Mouse (Mus musculus) G1E (cell line): ENCODE measurements around the gene Odr4. TPM values are rescaled to one million over a fixed set of nuclear protein-coding genes. Genes with fewer than 3 reads are reported as not detected.

ENCODE experiments used
- ATAC-seq: 2 replicates; pipeline ENCODE4 v1.8.0; 2016; ENCODE audit warnings: mild to moderate bottlenecking; ENCODE audit not compliant: insufficient number of reproducible peaks, poor library complexity, low FRiP score, severe bottlenecking; ENCODE audit errors: extremely low read depth
- DNase-seq: peaks from one replicate; pipeline ENCODE4 v3.0.0; 2012; ENCODE audit warnings: low spot score
- H3K27me3 ChIP-seq: 2 replicates; pipeline ENCODE4 v1.6.1; 2012; ENCODE audit warnings: mild to moderate bottlenecking, low read length, inconsistent platforms; ENCODE audit not compliant: insufficient read depth
- H3K36me3 ChIP-seq: replicated peaks from 2 replicates; pipeline ENCODE3; 2012; ENCODE audit warnings: mild to moderate bottlenecking, inconsistent platforms
- H3K4me1 ChIP-seq: 2 replicates; pipeline ENCODE4 v1.6.1; 2012; ENCODE audit warnings: low read depth, low read length, inconsistent platforms, mixed read lengths; ENCODE audit not compliant: insufficient read depth
- H3K4me3 ChIP-seq: 2 replicates; pipeline ENCODE4 v1.5.1; 2012; ENCODE audit warnings: low read depth, mild to moderate bottlenecking, inconsistent platforms, low read length, moderate library complexity, mixed read lengths
- H3K9me3 ChIP-seq: replicated peaks from 2 replicates; pipeline ENCODE4 v1.6.1; 2012; ENCODE audit warnings: inconsistent platforms
- CTCF ChIP-seq: IDR thresholded peaks from 2 replicates; pipeline ENCODE4 v1.5.1; 2012; ENCODE audit warnings: low read depth, low read length, inconsistent platforms, mixed read lengths
- GATA1 ChIP-seq: IDR thresholded peaks from 2 replicates; pipeline ENCODE4 v1.6.1; 2012; ENCODE audit warnings: borderline replicate concordance, low read length, inconsistent platforms, mixed read lengths
- GATA2 ChIP-seq: IDR thresholded peaks from 2 replicates; pipeline ENCODE4 v1.6.1; 2012; ENCODE audit warnings: low read depth, low read length, inconsistent platforms, borderline replicate concordance
- POLR2AphosphoS5 ChIP-seq: IDR thresholded peaks from 2 replicates; pipeline ENCODE4 v1.6.1; 2012; ENCODE audit warnings: low read depth, low read length, inconsistent platforms; ENCODE audit not compliant: insufficient replicate concordance
- TAL1 ChIP-seq: conservative IDR thresholded peaks from 2 replicates; pipeline ENCODE4 v1.6.1; 2012; ENCODE audit warnings: low read depth, low read length, inconsistent platforms, mixed read lengths
- polyA plus RNA-seq: library from polyadenylated mRNA; stranded (reverse); fragments of >175 nt; gene quantifications from 2 replicates; pipeline ENCODE4 v1.2.3, GENCODE M21; 2012
- total RNA-seq, 2 experiments: library from RNA; stranded (forward) in 1 of 2; stranded (reverse) in 1 of 2; fragments of 200-1000 nt in 1 of 2; fragments of >200 nt in 1 of 2; fragmentation: Nextera tagmentation in 1 of 2; gene quantifications; 2 replicates each; pipeline ENCODE4 v1.2.3; 2014 to 2017

The Odr4 gene
- total and polyA plus RNA-seq, 3 experiments: 8.0 to 142 (median 80.1) TPM

GRCm38 (mm10) chr1:150416006-150416405 is 23.1 kb upstream of the Odr4 start:
- Histone ChIP-seq H3K4me1 (peaks cover 3% of the 10 kb centered on the region; the same call in 1 of the 2 replicates), H3K27me3 (no peaks in the 10 kb centered on the region), H3K36me3 (peaks cover 90% of the 10 kb centered on the region), H3K9me3 (no peaks in the 10 kb centered on the region), H3K4me3 (no peak overlapping the region)
- DNase-seq (no peak), ATAC-seq (no peak)
- no peak for TF ChIP-seq CTCF
- TF ChIP-seq GATA1: no peak
- no peak for TF ChIP-seq GATA2
- TF ChIP-seq POLR2AphosphoS5: no peak

- no peak for DNase-seq
- Histone ChIP-seq H3K27me3 (no peaks in the 10 kb centered on the region), H3K4me3 (no peak overlapping the region), H3K4me1 (no peaks in the 10 kb centered on the region), H3K36me3 (peaks cover 95% of the 10 kb centered on the region), H3K9me3 (no peaks in the 10 kb centered on the region)
- no peak for TF ChIP-seq CTCF
- no peak for TF ChIP-seq TAL1
- no peak for TF ChIP-seq GATA2
- TF ChIP-seq GATA1: no peak
- TF ChIP-seq POLR2AphosphoS5: no peak
- no peak for ATAC-seq
Measured at GRCm38 (mm10) chr1:150409996-150410395, 17.1 kb upstream of the Odr4 start.

GRCm38 (mm10) chr1:150407285-150407684 is 14.4 kb upstream of the Odr4 start:
- Histone ChIP-seq H3K9me3 (no peaks in the 10 kb centered on the region), H3K4me3 (no peak overlapping the region), H3K27me3 (no peaks in the 10 kb centered on the region), H3K4me1 (no peaks in the 10 kb centered on the region), H3K36me3 (peaks cover 92% of the 10 kb centered on the region)
- DNase-seq (no peak), ATAC-seq (no peak)
- no peak for TF ChIP-seq GATA1
- no peak for TF ChIP-seq TAL1
- no peak for TF ChIP-seq POLR2AphosphoS5
- no peak for TF ChIP-seq GATA2
- TF ChIP-seq CTCF: no peak

- H3K4me1 ChIP-seq: no peaks in the 10 kb centered on the region; the same call in 1 of the 2 replicates
- no peak for DNase-seq
- H3K4me3 ChIP-seq: no peak overlapping the region
- TF ChIP-seq GATA2 (no peak), GATA1 (no peak), POLR2AphosphoS5 (no peak), CTCF (no peak)
- H3K27me3 ChIP-seq: no peaks in the 10 kb centered on the region
- H3K9me3 ChIP-seq: no peaks in the 10 kb centered on the region
- peaks cover 92% of the 10 kb centered on the region for H3K36me3 ChIP-seq
- ATAC-seq: no peak
Measured at GRCm38 (mm10) chr1:150404555-150404954, 11.7 kb upstream of the Odr4 start.

- Histone ChIP-seq H3K4me3 (no peak overlapping the region), H3K4me1 (no peaks in the 10 kb centered on the region; the same call in 1 of the 2 replicates), H3K36me3 (peaks cover 91% of the 10 kb centered on the region), H3K9me3 (no peaks in the 10 kb centered on the region), H3K27me3 (no peaks in the 10 kb centered on the region)
- TF ChIP-seq TAL1: no peak
- TF ChIP-seq POLR2AphosphoS5: no peak
- TF ChIP-seq GATA1: no peak
- no peak for TF ChIP-seq CTCF
- TF ChIP-seq GATA2: no peak
- ATAC-seq (no peak), DNase-seq (no peak)
Measured at GRCm38 (mm10) chr1:150403914-150404313, 11.0 kb upstream of the Odr4 start.

- H3K4me1 ChIP-seq: peaks cover 21% of the 10 kb centered on the region
- TF ChIP-seq POLR2AphosphoS5 (no peak), CTCF (no peak), GATA1 (no peak), TAL1 (no peak), GATA2 (no peak)
- peaks cover 54% of the 10 kb centered on the region for H3K36me3 ChIP-seq
- H3K27me3 ChIP-seq: no peaks in the 10 kb centered on the region
- DNase-seq (no peak), ATAC-seq (no peak)
- H3K4me3 ChIP-seq: no peak overlapping the region
- no peaks in the 10 kb centered on the region for H3K9me3 ChIP-seq
Measured at GRCm38 (mm10) chr1:150396001-150396400, 3.1 kb upstream of the Odr4 start.

GRCm38 (mm10) chr1:150393488-150393852 is 590 bp upstream of the Odr4 start:
- Histone ChIP-seq H3K4me3 (peak overlapping the region; percentile 93), H3K27me3 (no peaks in the 10 kb centered on the region), H3K9me3 (no peaks in the 10 kb centered on the region), H3K36me3 (peaks cover 54% of the 10 kb centered on the region), H3K4me1 (peaks cover 21% of the 10 kb centered on the region)
- TF ChIP-seq GATA2: no peak
- no peak for TF ChIP-seq TAL1
- no peak for TF ChIP-seq GATA1
- TF ChIP-seq CTCF: no peak
- TF ChIP-seq POLR2AphosphoS5: no peak
- ATAC-seq: peak; percentile 5
- peak; percentile 14 for DNase-seq
